Mouse (Mus musculus) left cerebral cortex, postnatal 14 days (tissue): ENCODE measurements around the gene Exoc3l. TPM values are rescaled to one million over a fixed set of nuclear protein-coding genes. Genes with fewer than 3 reads are reported as not detected.

Source experiments
- DNase-seq, 2 experiments: peaks; one replicate each; pipeline ENCODE4 v3.0.0; 2021 to 2022; ENCODE audit warnings: low spot score in 2 of 2, mixed read lengths in 1 of 2
- intact Hi-C: fragments of 180-260 bp; cut with DNase I; formaldehyde crosslinking; loops from one replicate; pipeline ENCODE4 v1.15.1; 2025
- total RNA-seq, 2 experiments: library from RNA; stranded (reverse); gene quantifications; 2 replicates each; pipeline ENCODE4 v1.2.3; 2021

The Exoc3l gene
- total RNA-seq, 2 experiments from 2014 or later, result 1.7 to 2.0 TPM

DNA sequence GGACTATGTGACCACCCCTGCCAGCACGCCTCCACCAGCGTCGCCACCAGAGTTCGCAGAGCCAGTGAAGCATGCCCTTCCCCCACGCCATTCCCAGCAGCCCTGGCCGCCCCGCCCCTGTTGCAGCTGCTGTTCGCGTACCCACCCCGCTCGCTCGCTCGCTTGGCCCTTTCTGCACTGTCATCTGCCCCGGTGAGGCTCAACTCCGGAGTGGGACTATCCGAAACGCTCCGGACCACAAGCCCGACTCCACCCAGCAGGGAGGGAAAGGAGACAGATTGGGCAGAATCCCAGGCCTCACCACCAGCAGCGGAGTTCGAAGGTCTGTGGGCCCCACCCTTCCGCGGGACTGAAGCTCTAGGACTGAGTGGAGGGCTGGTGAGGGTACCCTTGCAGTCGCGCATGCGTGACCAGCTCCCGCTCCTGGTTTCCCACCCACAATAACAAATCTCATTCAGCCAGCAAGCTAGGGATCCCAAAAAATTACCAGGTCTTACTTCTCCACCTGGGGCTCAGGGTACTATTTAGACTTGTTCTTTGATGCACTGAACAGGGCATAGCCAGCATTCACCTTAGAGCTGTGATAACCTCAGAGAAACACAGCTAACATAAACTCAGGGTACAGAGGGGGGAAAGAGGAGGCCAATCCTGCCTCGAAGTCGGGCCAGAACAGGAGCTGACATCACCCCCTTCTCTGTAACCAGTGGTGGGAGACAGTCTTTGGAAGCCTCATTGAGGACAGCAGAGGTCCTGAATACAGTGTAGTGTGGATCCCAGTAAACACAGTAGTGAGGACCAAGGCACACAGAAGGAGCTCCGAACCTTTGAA is 19.4 kb downstream of the Exoc3l start:
- DNase-seq, result no peak
- intact Hi-C loops, result no loop called here

- intact Hi-C loops, result no loop called here
Measured at GRCm38 (mm10) chr8:105275840-105276239, 20.1 kb downstream of the Exoc3l start, which contains the start of gene Nol3. TSS of gene Nol3 (plus strand) at chr8:105276140.

GRCm38 (mm10) chr8:105275387-105275786 is 20.5 kb downstream of the Exoc3l start:
- DNase-seq, result no peak
- intact Hi-C loops, result no loop called here

More at GRCm38 (mm10) chr8:105275840-105276239, 20.1 kb downstream of the Exoc3l start, which contains the start of gene Nol3:
- no peak for DNase-seq

DNA sequence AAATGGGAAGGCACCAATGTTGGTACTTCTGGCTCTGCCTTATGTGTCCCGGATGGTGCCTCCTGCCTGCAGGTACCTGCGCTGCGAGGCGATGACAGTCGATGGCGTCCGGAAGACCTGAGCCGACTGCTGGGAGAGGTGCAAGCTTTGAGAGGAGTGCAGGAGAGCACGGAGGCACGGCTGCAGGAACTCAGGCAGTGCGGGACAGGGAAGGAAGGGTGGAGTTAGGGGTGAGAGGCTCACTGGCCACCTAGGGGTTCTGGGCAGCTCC is 25.1 kb downstream of the Exoc3l start:
- DNase-seq, result no peak
- intact Hi-C loops, result no loop called here

DNA sequence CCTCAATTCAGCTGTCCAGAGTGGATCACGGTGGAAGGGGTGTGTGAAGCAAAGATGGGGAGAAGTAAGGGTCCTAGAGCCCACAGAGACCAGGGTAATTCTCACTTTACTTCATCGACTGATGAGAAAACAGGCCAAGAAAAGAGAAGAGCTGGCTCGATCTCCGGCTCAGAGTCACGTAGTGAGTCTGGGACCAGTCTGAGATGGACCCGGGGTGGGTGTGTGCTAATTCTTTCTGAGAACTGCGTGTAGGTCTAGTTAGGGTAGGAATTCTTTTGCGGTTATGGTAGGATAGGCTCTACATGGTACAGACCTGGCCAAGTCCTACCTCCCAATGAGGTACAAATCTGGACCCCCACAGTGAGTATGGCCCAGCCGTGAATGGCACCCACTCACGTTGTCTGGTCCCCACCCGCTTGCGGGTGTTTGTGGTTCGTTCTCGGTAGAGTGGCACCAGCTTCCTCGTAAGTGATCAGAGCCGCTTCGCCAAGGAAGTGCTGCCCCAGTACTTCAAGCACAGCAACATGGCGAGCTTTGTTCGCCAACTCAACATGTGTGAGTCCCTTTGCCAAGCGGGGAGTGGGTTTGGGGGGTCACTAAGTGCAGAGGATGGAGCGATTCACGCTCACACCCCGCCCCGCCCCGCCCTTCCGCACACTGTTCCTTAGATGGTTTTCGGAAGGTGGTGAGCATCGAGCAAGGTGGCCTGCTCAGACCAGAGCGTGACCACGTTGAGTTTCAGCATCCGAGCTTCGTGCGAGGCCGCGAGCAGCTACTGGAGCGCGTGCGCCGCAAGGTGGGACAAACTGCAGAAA is 25.6 kb downstream of the Exoc3l start:
- intact Hi-C loops, result no loop called here
- DNase-seq, result no peak

- no peak for DNase-seq
- intact Hi-C loops, result no loop called here
Measured at GRCm38 (mm10) chr8:105269461-105269947, 26.4 kb downstream of the Exoc3l start, which contains the start of gene Hsf4. TSS of gene Hsf4 (plus strand) at chr8:105269801.

GRCm38 (mm10) chr8:105269075-105269458 is 26.8 kb downstream of the Exoc3l start:
- intact Hi-C loops, result no loop called here
- no peak for DNase-seq

DNA sequence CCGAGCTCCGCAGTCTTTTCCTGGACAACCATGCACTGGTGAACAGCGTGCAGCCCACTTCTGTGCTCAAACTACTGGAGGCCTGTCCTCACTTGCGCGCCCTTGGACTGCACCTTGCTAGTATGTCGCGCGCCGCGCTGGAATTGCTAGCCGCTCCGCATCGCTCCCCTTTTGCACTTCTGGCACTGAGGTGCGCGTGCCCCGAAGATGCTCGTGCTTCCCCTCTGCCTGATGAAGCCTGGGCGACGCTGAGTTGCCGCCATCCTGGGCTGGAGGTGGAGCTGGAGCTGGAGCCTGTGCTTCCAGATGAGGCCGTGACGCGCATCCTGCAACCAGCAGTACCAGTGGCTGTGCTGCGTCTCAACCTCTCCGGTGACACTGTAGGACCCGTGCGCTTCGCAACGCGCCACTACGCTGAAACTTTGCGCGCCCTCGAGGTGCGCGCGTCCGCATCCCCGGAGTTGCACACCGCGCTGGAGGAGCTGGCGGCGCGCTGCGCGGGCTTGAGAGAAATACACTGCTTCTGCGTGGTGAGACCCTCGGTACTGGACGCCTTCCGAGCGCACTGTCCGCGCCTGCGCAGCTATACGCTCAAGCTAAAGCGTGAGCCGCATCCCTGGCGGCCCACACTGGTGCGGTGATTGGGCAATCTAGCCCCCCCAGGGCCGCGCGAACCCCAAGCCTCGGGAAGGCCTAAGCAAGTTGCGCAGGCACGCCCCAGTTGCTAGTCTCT is 27.4 kb downstream of the Exoc3l start:
- intact Hi-C loops, result no loop called here
- peak; percentile 87 to 90 for DNase-seq

- intact Hi-C loops, result no loop called here
- DNase-seq, result no peak
Measured at GRCm38 (mm10) chr8:105266775-105267174, 29.1 kb downstream of the Exoc3l start.

- no peak for DNase-seq
- intact Hi-C loops, result no loop called here
Measured at GRCm38 (mm10) chr8:105265128-105265527, 30.8 kb downstream of the Exoc3l start.

DNA sequence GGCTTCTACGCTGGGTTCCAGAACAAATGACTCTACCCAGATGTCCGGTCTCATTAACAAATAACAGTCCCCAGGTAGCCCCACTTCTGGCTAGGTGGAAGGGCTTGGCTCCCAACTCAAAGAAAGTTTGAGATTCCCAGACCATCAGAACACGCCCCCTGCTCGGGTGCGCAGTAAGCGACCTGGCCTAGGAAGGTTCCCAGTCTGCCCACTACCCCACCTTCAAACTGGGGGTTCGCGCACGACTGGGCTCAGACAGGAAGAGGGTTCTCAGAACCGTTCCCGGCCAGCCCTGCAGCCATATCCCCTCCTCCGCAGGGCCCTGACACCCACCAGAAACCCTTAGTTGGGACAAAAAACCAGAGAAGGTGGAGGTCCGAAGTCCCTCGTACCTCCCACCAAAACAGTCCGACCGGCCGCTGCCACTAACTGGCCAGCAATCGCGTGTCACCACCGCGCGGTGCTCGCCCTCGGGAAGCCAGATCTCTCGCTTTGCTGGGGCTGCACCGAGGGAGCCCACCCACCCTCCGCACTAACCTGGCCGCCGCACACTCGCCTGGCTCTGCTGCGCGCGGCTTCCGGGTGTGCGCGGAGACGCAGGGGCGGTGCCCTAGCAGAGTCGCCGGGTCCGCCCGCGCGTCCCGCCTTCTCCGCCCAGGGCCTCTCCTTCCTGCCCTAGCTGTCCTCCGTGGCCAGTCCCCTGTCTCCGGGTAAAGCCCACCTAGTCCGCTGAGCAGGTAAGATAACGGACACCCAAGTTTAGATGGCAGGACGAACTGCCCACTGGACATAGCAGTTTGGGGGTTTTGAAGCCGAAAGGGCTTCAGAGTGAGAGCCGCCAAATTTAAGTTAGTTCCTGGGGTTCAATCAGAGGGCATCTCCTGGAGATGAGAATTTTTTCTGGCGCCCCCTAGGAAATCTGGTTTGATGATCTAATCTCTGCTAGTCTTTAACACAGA is 31.6 kb downstream of the Exoc3l start, which contains the start of the genes Tradd and Fbxl8:
Gene Tradd (minus strand): TSS at position 586 of the 959 bp plus-strand sequence.
Gene Fbxl8 (plus strand): TSS at position 625 of the 959 bp plus-strand sequence.
- intact Hi-C loops, result no loop called here
- no peak for DNase-seq

- intact Hi-C loops, result no loop called here
- no peak for DNase-seq
Measured at GRCm38 (mm10) chr8:105263244-105263912, 32.5 kb downstream of the Exoc3l start.

- DNase-seq, result no peak
- intact Hi-C loops, result no loop called here
Measured at GRCm38 (mm10) chr8:105261326-105261980, 34.4 kb downstream of the Exoc3l start.

GRCm38 (mm10) chr8:105260371-105261099 is 35.4 kb downstream of the Exoc3l start:
- intact Hi-C loops, result no loop called here
- no peak for DNase-seq

DNA sequence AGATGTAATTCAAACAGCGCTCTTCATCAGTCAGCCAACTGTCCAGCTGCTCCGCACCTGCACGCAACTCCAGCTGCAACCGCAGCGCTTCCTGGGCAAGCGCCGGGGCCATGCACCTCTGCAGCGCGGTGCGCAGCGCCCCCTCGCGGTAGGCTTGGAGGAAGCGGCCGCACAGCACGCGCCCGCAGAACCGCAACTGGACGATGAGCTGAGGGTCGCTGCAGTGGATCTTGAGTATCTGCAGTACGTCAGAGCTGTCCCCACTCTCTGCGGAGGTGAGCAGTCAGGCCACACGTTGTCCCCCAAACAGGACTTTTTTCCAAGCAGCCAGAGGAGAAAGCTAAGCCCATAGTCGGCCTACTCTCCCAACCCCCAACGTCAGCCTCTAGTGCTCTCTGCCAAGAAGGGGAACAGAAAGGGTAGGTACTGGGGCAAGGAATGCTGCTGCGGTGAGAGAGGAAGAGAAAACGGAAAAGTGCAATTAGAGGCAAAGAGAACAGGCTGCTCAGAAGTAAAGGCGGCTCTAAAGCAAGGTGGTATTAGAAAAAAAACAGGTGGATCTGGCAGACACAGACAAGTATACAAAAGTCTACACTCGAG is 36.1 kb downstream of the Exoc3l start:
- intact Hi-C loops, result no loop called here
- DNase-seq, result peak; percentile 59 to 69

- intact Hi-C loops, result no loop called here
Measured at GRCm38 (mm10) chr8:105258911-105259720, 36.8 kb downstream of the Exoc3l start.

More at GRCm38 (mm10) chr8:105258911-105259720, 36.8 kb downstream of the Exoc3l start:
- no peak for DNase-seq
